Mouse (Mus musculus) G1E (cell line): Measurements from ENCODE around the gene Slc17a8.

Experiments used
- CTCF ChIP-seq: IDR thresholded peaks from 2 replicates; pipeline ENCODE4 v1.5.1; 2012; ENCODE audit warnings: low read depth, low read length, inconsistent platforms, mixed read lengths
- GATA1 ChIP-seq: IDR thresholded peaks from 2 replicates; pipeline ENCODE4 v1.6.1; 2012; ENCODE audit warnings: borderline replicate concordance, low read length, inconsistent platforms, mixed read lengths
- GATA2 ChIP-seq: IDR thresholded peaks from 2 replicates; pipeline ENCODE4 v1.6.1; 2012; ENCODE audit warnings: low read depth, low read length, inconsistent platforms, borderline replicate concordance
- POLR2AphosphoS5 ChIP-seq: IDR thresholded peaks from 2 replicates; pipeline ENCODE4 v1.6.1; 2012; ENCODE audit warnings: low read depth, low read length, inconsistent platforms; ENCODE audit not compliant: insufficient replicate concordance
- TAL1 ChIP-seq: conservative IDR thresholded peaks from 2 replicates; pipeline ENCODE4 v1.6.1; 2012; ENCODE audit warnings: low read depth, low read length, inconsistent platforms, mixed read lengths

DNA sequence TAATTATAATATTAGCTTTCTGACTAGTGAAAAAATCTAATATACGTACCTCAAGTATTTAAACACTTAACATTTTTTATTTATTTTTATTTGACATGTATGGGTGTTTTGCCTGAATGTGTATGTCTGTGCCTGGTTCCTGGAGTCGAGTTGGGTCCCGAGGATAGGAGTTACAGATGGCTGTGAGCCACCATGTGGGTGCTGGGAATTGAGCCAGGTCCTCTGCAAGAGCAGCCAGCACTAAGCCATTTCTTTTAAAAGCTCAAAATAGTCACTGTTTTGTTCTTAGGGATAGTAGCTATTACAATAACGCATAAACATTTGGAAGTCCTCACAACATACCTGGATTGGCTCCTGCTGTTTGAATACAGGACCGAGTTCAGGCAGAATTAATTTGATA lies 35.3 kb upstream of the Slc17a8 start:
- TF ChIP-seq CTCF (no peak), TAL1 (no peak), GATA1 (no peak), POLR2AphosphoS5 (no peak), GATA2 (no peak)
